Mouse (Mus musculus): Measurements from ENCODE around the gene Skap1.

Skap1 gene

DNA sequence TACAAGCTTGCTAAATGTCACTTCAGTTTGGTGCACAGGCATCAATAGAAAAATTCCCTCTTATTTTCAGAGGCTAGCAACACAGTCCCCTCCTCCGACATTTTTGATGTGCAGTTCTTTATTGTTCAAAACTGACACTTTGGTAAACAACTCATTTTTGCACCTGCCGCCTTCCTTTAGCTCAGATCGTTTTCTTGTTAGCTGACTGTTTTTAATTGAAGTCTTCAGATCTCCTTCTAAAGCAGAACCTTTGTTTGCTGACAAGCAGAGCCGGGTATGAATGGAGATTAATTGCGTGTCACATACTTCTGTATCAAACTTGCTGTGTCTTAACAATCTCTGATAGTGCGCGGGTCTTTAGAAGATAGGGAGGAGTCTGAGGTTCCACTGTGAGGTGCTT lies 2.0 kb downstream of the Skap1 start:
- DNase-seq = no peak

DNA sequence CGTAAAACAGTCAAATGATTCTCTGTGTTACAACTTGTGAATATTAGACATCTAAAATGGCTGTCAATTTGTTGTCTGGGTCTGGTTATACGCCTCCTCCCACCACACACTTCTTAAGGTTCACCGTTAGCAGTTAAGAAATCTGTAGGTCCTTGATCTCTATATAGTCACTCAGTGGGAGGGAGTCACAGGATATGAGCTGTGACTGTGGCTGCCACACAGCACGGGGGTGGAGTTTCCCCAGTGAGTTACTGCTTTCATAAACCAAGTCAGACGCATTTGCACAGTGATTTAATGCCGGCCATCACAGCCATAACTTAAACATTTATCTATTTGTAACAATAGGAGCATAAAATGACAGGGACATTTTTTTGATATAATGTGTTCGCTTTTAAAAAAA lies 2.6 kb downstream of the Skap1 start:
- no peak for DNase-seq

DNA sequence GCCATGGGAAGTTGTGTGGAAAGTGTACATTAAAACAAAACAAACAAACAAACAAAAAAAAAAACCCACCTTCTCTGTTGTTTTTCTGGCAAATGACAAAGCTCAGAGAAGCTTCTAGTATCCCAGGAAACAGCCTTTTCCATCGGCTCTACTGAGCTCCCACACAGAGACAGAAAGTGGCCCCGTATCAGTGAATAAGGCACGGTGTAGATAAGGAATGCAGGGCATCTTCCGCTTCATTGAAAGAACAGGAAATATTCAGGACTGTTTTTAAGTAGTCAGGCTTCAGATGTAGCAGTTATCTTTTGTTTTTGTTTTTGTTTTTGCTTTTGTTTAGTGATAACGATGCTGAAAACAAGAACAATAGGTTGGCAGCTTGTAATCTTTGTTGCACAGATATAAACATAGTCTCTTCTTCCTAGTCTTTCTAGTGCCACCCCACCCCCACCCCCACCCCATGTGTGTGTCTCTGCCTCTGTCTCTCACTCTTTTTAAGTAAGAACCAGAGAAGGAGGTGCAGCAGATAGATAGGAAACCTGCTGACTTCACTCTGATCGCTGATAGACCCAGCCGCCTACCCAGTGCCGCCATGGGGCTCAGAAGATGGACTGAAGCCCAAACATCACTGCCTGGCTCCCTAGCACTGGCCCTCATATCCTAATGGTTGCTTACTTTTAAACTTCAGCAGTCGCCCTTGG lies 3.8 kb downstream of the Skap1 start:
- DNase-seq = no peak

DNA sequence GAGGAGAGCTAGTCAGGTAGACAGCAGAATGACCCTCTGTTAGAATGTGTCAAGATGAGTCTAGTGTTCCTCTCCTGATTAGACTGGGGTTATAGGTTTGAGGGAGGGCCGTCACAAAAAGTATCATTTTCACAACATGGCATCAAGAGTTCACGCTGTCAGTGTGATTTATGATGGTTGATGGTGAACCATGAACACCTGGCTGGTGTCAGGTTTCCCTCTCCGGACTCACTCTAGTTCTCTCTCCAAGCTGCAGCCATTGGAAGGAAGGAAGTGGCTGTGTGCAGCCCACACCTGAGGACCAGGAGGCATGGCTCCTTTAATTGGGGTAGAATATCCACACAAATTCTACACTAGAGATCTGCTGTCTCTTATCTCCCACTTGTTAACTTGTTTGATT lies 18.3 kb downstream of the Skap1 start:
- DNase-seq = no peak

DNA sequence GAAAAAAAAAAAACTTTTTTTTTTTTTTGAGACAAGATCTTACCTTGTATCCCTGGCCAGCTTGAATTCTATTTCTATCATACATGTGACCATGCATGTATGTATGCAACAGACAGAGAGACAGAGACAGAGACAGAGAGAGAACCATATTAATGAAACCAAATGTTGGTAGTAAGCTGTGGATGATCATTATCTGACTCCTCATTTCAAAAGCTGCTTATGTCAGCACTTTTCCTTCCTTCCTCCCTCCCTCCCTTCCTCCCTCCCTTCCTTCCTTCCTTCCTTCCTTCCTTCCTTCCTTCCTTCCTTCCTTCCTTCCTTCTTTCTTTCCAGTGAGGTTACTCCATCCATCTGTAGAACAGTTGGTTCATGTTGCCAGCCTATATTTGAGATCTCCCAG lies 18.8 kb downstream of the Skap1 start:
- DNase-seq = no peak

DNA sequence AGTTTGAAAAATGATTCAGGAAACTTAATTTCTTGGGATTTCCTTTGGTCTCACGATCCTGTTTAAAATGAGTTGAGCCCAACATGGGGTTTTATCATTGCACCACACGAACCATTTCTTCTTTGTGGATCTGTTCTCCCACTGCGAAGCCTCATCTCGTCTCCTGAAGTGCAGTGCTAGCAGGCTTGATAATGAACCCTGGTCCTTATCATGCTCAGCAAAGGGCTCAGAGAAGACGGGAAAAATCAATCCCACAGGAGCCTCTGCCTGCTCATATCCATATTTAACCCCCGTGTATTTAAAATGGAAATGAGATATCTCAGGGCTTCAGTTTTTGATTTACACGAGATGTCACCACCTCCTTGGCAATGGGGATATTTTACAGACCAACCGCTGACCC lies 34.1 kb downstream of the Skap1 start:
- DNase-seq = no peak

DNA sequence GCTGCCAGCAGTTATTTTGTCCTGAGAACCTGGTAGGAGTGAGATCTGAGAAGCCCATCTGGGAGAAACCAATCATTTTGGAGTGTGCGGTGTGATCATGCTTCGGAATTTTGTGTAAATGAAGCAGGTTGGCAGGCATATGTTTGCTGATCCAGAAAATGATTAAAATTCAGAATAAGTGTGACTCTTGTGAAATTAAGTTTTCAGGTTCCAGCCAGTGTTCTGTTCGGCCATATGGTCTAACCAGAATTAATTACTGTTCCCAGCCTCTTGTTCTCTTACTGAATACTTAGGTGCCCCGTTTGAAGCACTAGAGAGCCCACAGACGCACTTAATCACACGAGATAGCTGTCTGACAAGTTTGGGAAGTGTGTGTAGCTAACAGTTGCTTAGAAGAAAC lies 36.6 kb downstream of the Skap1 start:
- no peak for DNase-seq

DNA sequence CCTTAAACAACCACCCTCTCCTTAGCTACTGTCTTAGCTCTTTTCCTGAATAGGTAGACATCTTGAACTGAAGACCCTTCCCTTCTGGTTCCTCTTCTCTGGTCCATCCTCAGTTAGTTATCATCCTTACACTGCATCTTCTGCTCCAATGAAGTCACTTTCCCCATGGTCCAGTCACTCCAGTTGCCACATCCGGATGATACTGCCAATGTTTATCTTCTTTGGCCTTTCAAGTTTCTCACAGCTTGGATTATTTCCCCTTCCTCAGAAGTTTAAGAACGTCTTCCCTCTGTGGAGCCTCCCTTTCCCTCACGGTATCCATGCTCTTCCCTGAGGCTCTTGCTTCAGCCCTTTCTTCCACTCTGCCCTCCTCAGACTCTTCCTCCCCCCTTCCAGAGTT lies 38.6 kb downstream of the Skap1 start:
- no peak for DNase-seq

DNA sequence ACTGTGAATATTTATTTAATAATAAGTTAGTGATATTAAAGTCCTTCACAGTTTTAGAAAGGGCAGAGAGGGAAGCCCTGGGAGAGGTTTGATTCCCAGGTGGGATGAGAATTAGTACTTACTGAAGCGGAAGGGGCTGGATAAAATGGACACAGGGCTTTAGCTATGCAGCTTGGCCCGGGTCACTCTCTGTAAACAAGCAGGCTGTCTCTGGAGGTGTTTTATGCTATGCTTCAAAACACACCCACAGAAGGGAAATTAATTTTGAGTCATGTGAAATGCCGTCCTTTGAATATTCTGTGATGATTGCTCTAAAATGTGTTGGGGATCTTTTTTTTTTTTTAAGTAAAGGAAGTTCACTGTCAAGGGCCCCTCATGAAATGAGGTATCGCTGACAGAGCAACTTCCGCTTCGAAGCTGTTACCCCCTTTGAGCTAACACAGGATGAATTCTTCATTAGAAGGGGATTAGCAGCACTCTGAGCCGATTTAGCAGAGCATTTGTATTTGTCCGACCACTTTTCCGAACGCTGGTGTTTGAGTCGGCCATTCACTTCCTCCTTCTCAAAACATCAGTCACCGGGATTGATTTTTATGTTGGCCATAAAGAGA lies 40.2 kb downstream of the Skap1 start:
- no peak for DNase-seq

DNA sequence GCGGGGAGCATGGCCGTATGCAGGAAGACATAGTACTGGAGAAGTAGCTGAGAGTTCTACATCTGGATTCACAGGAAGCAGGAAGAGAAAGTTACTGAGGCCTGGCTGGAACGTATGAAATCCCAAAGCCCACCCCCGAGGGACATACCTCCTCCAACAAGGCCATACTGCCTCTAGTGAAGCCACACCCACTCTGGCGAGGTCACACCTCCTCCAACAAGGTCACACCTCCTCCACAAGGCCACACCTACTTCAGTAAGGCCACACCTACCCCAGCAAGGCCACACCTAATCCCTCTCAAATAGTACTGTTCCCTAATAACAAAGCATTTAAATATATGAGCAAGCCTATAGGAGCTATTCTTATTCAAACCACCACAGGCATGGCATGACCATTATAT lies 41.4 kb downstream of the Skap1 start:
- DNase-seq = no peak

DNA sequence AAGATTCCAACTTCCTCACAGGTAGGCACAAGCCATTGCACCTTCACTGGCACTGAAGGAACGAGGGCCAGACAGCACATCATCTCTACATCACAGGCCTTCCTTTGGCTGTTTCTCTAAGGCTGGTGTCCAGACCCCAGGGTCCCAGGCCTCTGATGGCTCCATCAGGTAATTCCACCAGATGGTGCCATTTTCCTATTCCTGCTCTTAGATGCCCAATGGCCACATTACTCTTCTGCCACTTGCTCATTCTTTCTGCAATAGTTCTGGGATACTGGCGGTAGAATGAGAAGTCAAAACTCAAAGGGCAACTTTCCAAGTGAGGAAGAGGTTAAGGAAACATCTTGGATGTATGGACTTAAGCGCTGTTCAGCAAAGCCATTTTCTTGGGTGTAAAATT lies 50.8 kb downstream of the Skap1 start:
- no peak for DNase-seq

DNA sequence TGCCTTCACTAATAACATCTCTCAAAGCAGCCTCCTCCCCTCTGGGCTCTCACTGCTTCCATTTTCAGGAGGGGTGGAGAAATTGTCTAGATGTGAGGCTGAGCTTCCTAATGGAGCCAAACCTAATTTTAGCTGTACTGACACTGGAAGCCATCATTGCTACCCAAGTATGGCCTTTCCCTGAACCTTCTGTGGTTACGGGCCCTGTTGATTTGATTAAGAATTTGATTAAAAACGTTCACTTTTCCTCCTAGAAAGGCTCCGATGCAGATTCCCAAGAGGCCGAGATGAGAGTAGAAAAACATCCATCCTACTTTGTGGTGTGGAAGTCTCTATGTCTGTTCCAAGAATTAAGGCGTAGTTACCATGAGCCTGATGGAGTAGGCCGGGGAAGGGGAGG lies 60.1 kb downstream of the Skap1 start:
- DNase-seq = no peak

DNA sequence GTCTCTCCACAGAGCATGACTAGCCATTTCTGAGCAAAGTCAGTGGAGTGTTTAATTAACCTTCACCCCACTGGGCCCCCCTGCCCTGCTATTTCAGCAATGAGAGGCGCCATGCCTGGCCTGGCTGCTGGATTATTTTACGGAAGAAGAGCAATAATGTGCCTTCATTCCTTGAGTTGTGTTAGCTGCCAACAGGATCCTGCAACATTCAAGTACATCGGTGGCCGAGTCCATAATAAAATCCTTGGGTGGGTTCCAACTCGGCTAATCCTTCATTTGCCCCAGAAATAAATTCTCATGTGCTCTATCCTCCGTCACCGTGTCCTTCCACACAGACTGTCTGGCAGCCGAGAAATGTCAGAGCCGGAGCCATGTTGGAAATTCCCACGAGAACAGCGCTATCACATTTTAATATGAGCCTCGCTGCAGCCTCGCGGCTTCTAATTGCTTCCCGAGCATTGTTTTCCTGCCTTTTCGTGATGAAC lies 61.8 kb downstream of the Skap1 start:
- DNase-seq = no peak

DNA sequence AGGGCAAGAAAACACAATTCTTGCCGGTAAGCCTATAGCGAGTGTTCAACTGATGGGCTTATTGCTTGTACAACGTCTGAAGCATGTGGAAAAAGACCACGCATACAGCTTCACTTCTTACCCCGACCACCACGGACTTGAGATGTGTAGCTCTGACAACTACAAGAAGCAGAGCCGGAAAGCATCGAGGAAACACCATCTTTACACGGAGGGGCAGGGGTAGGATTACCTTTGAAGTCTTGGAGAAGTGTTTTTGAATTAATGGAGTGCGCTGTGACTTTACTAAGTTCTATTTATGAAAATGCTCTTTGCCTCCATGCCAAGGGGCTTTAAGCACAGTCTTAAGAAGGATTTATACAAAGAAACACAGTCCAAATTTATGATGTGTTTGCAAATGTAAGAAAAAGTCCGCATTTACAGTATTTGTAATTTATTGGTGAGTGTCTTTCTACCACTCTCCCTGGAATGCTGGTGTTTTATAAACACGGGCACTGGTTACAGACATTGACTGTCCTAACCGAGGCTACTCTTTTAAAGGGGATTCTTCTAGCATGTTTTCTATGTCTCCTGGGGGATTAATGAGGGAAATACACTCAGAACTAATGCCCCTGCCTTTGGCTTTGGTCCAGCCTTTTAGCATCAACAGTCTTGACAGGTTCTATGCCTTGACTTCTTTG lies 67.5 kb downstream of the Skap1 start:
- no peak for DNase-seq

DNA sequence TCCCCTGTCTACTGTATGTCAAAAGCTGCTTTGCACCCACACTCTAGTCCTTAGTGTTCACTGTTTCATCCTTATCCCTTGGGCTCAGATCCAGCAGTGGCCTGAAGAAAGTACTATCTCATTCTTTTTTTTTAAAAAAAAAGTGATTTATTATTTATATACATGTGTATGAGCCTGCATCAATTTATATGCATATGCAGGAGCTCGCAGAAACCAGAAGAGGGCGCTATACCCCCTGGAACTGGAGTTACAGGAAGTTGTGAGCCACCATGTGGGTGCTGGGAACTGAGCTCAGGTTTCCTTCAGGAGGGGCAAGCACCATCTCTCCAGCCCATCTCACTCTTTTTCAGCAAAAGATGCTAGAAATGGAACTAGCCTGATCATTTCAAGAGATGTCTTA lies 70.1 kb downstream of the Skap1 start:
- DNase-seq = no peak

DNA sequence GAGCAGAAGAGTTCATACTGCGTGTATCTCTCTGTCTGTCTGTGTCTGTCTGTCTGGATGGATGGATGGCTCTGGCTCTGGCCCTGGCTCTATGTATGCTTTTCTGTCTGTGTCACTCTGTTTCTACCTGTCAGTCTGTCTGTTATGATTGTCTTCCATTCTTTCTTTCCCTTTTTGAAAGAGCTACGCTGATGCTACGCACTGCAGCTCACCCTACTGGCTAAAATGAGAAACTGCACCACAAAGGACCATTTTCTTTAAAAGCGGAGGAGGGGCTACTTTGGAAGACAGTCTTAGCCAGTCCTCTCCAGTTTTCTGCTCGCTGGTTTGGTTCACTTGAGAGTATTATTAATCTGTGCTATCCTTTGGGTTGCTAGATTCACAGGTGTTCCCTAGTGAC lies 71.8 kb downstream of the Skap1 start:
- DNase-seq = peak; percentile 44 to 49

DNA sequence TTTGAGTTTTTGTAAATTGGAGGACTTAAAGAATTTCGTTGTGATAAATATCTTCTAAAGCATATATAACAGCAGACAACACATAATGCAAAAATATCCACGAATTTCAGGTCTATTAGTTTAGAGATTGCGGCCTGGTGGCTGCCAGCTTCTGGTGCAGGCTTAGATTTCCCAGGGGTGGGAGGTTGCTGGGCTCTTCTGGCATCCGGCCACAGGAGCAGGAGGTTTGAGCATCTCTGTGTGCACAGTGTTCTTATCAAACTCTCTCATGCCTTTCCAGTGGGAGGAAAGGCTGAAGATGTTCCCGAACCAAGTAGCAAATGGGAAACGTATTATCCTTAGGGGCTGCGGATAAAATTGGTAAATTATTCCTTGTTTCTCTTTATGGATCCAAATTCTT lies 77.6 kb downstream of the Skap1 start:
- peak; percentile 13 to 50 for DNase-seq

DNA sequence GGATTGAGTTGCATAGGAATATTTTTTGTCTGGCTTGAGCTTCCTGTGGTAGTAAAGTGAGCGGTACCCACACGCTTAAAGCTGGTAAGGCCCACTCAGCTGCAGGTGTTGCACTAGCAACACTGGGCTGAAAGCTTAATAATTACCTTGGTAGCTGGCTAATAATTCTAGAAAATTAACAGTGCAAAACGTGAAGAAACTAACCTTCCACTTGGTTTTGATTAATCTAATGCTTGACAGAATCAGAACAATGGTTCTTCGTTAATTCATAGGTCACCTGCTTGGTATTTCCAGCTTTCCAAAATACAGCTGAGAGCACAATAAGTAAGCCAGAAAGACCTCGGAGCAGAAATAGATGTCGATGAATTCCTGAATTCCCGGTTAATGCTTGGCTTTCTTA lies 78.2 kb downstream of the Skap1 start:
- no peak for DNase-seq

DNA sequence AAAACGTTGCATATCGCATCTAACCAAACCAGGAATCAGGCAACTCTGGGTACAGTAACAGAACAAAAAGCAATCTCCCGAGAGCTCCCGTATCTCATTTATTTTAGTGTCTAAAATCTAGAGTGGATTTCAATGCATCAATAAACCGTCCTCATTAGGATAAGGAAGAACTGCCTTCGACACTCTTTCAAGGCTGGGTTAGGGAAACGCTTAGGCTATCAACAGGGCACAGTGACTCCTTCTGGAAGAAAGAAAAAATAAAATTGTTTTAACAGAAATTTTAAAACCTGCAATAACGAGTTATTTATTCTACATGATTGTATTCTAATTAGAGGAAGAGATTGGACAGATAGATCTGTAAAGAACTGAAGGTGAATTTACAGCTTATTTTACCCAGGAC lies 82.0 kb downstream of the Skap1 start:
- DNase-seq = no peak

DNA sequence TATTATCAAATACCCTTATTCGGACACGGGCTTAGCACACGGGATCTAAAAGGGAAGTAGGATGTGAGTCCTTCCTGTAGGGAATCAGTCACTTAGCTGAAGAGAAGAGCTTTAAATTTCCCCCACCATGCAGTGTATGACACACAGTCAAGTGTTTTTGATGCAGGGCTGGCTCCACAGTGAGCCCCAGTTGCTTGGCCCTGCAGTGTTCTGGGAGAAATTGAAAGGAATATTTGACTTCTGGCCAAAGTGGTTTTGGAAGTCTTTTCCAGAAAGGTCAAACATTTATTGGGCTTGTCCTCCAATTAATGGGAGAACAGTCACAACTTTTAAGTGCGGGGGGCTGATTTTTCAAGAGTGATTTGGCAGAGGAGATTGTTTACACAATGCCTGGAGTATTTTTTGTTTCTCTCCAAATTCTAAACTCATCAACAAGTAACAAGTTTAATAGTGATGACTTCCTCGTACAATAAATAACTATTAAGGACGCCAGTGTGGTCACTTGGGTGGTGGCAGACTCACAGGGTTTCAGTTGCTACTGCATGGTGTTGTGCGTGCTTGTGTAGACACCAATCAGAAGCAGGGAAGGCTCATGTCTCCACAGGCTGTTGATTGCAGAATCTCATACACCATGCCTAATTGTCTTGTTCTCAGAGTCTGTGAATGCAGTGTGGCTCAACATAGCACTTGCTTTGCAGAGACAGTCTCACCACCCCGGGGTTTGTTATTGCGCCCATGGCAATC lies 86.7 kb downstream of the Skap1 start:
- no peak for DNase-seq

DNA sequence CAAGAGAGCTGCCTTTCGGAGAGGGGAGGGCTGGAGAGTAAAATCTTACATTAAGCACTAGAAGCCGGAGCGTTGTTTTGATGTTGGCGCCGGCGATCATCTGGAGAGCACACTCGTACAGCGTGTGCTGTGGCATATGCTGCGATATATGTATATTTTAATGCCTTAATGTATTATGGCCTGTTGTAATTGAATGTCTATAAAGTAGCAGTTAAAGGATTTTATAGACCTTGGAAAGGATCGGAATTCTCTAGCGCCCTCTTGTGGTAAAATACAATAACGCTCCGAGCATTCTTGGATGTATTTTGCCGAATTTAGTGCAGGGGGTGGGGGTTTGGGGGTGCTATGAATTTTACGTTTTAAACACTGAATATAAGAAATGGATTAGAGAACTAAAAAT lies 88.7 kb downstream of the Skap1 start:
- DNase-seq = peak; percentile 54 to 61

DNA sequence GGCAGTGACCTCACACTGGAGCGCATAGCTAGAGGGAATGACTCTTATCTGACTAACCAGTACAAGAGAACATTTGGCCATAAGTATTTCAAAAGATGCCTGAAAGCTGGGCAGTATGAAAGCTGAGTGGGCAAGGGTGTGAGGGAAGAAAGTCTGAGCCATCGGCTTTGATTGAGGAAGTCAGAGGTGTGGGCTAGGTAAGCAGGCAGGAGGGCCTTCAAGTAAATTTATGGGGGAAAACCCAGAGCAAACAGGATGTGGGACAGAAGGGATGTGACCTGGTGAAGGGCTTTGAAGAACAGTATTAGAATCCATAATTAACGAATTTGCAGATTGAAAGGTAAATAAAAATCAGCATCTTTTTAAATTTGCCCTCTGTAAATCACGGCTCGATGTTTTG lies 95.8 kb downstream of the Skap1 start:
- DNase-seq = no peak

DNA sequence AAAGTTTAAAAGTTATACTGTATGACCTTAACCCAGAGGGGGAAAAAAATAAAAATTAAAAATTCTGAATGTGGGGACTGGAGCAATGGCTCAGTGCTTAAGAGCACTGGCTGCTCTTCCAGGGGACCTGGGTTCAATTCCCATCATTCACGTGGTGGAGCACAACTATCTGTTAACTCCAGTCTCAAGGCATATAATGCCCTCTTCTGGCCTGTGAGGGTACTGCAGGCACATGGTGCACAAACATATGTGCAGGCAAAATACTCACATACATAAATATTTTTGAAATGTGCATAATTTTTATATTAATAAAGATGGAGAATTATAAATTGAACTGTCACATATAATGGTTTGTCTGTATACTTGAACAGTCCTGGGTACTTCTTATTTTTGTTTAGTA lies 99.7 kb downstream of the Skap1 start:
- peak in 1 of 2 experiments; percentile 6 for DNase-seq

DNA sequence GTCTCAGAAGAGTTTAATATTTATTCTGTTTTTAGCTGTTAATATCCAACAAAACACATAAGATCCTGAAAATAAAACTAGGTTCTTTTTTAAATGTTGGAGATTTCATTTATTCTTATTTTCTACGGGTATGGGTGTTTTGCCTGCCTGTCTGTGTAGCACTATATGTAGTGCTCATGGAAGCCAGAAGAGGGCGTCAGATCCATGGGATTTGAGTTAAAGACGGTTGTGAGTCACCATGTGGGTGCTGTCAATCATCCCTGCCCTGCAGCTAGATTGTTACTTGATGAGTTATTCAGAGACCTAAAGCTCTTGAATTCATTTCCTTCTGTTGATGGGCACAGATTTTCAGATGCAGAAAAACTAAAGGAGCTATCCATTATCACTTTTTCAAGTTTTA lies 108.1 kb downstream of the Skap1 start:
- DNase-seq = peak in 1 of 2 experiments; percentile 13
